Mouse (Mus musculus) liver, adult (tissue): ENCODE measurements around the gene Itgae.

ENCODE experiments used
- GATA4 ChIP-seq: IDR thresholded peaks from 2 replicates; pipeline ENCODE4 v1.6.1; 2014; ENCODE audit warnings: mild to moderate bottlenecking, low read length; ENCODE audit not compliant: insufficient replicate concordance

The Itgae gene

DNA sequence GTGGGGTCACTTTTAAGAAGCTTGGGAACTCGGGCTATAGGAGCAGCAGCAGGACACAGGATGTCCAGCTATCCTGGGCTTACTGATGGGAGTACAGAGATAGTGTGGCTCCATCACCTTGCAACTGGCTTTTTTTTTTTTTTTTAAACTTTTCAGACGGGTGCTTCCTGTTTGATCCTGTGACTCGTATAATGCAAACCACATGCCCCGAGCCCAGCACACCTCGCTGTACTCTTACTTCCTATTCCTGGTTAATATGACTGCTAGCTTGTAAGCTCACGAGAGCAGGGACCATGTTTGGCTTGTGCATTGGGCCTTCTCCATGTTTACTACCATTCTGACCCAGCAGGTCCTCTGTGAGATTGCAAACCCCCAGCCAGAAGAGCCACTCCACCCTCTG is 6.1 kb upstream of the Itgae start:
- no peak for TF ChIP-seq GATA4

DNA sequence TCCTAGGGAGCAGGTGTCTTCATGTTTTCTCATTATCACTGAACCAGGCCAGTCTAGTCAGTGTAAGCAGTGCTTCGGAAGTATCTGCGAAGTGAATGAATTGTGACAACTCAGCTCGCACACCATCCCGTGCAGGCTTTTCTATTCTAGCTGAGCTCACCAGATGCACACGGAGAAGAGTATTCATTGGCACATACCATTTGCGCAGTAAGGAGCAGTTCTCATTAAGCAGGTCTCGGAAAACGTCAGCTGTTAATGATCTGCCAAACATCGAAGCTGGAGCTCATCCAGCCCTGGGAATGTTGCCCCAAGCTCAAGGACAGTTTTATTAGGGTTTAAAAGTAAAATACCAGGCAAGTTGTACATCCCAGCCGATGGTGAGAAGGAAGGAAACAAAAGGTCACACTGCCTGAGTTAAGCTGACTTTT is 5.6 kb upstream of the Itgae start:
- no peak for TF ChIP-seq GATA4

DNA sequence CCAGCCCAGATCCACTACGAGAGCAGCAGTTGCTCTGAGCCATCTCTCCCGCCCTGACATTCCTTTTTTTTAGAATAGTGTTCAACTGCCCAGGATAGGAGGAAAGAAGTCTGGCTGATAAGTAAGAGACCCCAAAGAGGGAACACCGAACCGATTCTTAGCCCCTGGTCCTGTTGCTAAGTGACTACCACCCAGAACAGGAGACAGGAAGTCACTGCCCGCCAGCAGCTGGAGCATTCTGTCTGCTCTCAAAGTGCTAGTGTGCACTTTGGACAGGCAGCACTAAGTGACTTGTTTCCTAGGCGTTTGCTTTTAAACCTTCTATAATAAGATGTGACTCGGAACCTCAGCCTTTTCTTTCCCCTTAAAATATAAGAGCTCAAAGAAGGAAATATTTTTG is 5.0 kb upstream of the Itgae start:
- no peak for TF ChIP-seq GATA4

DNA sequence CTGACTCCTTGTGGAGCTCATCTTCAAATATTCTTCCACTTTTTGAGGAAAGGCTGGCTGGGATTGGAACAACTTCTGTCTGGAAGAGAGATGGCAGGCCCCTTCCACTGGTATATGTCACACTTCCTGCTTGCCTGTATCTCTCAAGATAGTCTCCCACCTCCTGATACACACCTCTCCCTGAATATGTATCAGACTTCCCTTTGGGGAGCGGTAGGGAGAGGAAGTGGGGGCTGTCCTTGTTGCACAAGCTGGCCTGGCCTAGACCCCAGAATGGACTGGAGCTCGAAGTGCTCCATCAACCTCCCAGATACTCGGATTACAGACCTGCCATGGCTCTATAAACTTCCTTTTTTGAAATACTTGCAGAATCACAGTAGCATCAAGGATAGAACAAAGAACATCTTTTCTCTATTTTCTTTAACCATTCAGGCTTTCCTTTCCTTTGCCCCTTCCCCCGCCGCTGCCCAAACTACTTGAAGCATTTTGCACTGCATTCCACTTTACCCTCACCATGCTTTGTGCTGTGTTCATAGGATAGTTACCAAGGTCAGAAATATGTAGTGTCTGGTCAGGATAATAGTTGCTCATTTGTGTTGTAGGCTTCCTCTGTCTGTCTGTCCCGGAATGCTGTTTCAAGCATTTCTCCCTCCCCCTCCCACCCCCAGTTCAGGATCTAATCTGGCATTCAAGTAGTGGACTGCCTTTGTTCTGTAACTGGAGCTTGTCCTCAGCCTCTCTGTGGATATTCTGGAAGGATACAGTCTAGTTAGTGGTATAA is 2.5 kb upstream of the Itgae start:
- no peak for TF ChIP-seq GATA4

DNA sequence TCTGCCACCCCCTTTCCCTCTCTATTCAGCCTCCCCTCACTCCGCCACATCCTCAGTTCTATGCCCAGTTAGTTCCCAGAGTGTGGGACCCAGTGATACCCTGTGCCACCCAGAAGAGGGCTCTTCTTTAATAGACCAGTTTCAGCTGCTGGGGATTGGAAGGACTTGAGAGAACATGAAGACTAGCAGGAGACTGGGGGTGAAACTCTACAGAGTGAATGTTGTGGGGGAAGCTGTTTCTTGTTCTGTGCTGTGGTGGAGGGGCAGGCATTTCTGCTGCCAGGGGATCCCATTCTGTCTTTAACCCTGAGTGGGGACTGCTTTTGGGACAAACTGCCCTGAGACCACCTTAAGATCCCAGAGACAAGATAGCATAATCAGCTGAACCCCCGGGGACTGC is 443 bp downstream of the Itgae start:
- no peak for TF ChIP-seq GATA4

DNA sequence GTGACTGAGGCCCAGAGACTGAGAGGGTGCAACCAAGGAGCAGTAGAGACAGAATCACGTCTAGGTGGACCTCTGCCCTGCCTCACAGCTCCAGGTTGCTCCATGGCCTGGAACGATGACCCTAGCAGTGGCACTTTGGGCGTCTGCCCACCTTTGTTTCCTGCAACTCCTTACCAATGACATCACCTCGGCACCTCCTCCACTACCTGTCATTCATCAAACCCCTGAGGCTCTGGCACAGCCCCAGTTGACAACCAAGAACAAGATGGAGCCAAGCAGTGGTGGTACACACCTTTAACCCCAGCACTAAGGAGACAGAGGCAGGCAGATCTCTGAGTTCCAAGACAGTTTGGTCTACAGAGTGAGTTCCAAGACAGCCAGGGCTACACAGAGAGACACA is 1.7 kb downstream of the Itgae start:
- no peak for TF ChIP-seq GATA4

DNA sequence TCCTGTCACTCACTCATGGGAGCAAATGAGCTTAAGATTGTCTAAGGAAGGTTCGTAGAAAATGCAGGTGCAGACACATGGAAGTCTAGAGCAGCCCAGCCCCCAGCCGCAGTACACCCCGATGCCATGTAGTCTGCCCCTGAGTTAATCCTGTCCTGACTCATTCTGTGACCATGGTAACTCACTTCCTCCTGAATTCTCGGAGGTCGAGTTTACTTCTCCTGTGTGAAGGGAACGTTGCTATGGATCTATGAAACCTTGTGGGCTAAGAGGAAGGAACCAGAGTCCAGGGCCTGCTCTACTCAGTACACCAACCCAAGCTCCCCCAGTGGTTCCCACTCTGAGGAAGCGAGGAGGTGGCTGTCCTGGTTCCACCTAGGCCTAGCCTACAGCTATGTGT is 2.5 kb downstream of the Itgae start:
- no peak for TF ChIP-seq GATA4

DNA sequence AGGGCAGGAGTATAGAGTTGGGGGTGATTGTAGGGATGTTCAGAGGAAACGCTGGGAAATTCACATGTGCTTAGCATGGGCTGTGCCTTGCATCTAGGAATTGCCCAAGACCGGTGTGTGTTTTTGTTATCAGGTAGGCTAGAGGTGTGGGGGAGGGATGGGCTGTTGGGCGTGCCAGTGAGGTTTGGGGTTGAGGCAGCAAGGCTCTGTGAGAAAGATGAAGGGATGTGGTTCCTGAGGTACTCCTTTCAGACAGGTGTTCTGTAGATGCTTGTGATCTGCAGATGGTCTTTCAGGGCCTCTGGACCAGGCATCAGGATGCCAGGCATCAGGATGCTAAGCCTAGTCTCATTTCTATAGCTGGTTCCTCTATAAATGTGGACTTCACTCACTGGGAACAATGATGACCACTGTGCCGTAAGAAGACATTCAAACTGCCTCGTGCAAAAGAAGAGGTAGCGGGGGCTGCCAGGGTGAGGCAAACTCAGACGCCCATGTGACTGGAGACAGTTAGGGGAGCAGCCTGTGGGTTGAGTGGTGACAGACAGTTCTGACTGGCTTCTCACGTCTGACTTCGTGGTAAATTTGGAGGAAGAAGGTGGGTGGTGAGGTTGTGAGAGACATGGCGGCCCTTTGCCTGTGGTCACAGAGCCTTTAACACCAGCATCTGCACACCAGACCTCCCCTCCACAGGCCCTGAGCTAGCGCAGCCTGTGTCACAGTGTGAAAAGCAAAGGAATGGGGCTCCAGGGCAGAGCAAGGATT is 4.0 kb downstream of the Itgae start:
- no peak for TF ChIP-seq GATA4

DNA sequence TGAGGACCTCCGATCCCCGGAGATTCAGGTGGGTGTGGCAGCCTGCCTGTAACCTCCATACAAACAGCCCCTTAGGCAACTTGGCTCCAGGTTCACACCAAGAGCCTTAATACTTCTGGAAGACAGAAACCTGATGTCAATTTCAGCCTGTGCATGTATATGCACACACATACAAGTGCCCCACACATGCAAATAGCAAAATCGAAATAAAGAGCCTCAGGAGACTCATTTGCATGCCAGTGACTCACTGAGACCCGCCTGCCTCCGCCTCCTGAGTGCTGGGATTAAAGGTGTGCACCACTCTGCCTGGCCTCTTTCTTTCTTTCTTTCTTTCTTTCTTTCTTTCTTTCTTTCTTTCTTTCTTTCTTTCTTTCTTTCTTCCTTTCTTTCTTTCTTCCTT is 8.5 kb downstream of the Itgae start:
- TF ChIP-seq GATA4: no peak

DNA sequence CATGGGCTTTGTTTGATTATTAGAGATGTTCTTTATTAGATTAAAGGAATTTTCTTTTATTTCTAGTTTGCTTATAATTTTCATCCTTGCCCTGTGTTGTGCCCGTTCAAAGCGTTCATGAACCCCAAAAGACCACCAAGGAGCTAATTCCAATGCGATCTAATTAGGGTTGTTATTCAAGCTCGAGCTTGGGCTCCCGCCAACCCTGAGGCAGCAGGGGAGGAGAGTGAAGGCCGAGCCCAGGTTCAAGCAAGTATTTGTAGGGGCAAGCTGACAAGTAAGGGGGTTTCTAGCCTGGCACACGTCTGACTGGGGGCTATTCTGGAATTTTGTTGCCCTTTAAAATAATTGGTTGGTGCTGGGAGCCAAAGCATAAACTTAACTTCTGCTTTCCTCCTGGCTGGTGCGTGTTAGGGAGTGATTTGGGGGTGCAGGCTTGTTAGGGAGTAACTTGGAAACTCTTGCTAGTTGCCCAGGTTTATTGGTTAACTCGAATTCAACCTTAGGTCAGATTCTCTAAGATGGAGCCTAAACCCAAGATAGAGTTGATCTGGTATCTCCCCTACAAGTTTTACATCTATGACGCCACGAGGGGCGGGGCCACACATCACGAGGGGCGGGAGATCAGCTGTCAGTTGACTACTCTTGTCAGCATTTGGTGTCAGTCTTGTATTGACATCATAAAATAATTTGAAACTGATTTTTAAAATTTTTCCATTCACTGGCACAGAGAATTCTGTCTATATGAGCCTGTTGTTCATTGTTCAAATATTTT is 9.8 kb downstream of the Itgae start:
- no peak for TF ChIP-seq GATA4

DNA sequence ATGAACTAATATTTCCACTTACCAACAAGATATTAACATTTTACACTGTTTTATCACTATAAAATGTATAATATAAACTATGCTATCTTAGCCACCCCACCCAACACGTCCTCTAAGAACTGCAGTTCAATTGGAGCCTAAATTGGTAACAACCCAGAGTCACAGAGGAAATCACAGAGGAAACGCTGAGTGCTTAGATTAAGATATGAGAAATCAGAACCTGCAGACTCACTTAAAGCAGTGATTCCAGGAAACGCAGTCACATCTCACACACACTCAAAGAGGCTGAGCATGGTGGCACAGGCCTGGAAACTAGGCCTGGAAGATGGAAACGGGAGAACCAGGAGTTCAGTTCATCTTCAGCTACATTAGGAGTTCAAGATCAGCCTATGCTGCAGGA is 10.9 kb downstream of the Itgae start:
- TF ChIP-seq GATA4: peak; percentile 70

DNA sequence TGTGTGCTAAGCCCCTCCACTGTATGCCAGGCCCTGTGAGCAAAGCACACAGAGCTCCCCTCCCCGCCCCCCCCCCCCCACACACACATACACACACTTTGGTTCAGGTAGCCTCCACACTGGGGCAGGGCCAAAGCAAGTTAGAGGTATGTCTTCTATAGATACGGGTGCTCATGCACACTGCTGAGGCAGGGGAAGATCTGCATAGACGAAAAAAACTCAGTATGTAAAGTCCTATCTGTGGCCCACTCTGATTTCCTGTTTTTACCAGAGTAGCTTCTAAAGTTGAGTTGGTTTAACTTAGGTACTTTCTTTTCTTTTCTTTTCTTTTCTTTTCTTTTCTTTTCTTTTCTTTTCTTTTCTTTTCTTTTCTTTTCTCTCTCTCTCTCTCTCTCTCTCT is 14.9 kb downstream of the Itgae start:
- TF ChIP-seq GATA4: no peak

DNA sequence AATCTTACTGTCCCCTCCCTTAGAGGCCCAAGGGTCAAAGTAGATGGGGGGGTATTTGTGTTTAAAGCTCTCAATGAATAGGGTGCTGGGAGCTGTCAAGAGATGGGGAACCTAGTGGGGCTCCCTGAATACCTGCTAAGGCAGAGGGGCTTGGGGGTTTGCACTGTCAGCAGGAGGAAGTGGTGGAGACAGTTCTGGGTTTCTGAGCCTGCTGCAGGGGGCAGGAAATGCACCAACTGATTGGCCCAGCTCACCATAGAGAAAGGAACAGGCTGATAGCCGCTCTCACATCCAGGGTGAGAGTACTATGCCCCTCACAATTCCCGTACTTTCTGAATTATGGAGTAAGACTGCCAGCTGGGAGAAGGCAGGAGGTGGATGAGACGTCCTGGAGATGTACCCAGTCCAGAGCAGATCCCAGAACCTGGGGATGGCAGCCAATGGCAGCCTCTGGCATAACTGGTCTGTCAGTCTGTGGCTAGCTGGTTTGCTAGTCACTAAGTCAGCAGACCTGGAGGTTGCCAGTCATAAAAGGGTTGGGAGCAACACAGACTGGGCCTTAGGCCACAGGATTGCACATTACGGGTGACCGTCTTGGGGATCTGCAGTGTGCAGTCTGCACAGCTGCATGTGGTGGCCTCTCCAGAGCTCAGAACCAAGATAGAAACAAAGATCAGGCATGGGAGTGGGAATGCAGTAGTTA is 18.0 kb downstream of the Itgae start:
- peak; percentile 50; the same call in 1 of the 2 replicates for TF ChIP-seq GATA4

DNA sequence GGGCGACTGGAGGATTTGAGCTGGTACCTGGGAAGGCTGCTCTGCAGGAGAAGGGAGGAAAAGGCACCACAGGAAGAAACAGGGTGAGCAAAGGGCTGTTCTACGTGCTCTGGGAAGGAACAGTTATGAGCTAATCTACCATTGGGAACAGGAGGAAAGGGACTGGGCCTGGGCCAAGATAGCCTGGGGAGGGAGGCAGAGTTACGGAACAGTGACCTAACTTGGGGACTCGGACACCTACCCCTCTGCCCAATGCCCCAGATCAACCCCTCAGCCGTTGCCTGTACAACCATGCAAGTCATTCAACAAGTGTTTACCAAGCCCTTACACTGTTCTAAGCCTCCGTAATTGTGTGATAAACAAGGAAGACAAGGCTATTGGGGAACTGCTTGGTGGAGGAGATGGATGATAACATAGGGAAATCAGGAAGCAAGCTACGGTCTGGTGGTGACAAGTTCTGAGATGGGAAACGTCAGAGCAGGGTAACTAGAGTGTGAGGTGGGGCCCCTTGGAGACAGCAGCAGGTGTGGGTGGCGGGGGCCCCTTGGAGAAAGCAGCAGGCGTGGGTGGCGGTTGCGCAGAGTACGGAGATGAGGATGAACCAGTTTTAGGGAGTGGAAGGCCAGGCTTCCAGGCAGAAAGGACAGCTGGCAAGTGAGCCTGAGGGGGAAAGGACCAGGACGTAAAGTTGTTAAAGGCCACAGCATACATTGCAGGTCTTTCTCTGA is 18.7 kb downstream of the Itgae start:
- TF ChIP-seq GATA4: peak; percentile 36; the same call in 1 of the 2 replicates
